Mouse (Mus musculus) olfactory bulb, adult 2 months (tissue): ENCODE results near the gene Samd4.

Source experiments
- CTCF ChIP-seq: fragments of 200-500 bp; IDR thresholded peaks from 2 replicates; pipeline ENCODE4 v1.5.1; 2012; ENCODE audit warnings: low read depth, mild to moderate bottlenecking, low read length, moderate library complexity; ENCODE audit not compliant: insufficient read depth
- POLR2A ChIP-seq: fragments of 200-500 bp; IDR thresholded peaks from 2 replicates; pipeline ENCODE4 v1.6.1; 2012; ENCODE audit warnings: mild to moderate bottlenecking, low read depth, low read length, moderate library complexity; ENCODE audit not compliant: insufficient read depth

- TF ChIP-seq CTCF (no peak), POLR2A (no peak)
Measured at GRCm38 (mm10) chr14:47075856-47076255, 193.2 kb downstream of the Samd4 start.
